Mouse (Mus musculus): ENCODE results near the gene Rreb1.

Rreb1 gene

GRCm38 (mm10) chr13:37784226-37784625, 6.0 kb downstream of the Rreb1 start:
- H3K4me1 ChIP-seq (replicated peaks; ENCODE audit: low read depth, low read length), result peaks cover 13% of the 10 kb centered on the region
- H3K4me3 ChIP-seq (replicated peaks; ENCODE audit: low read length), result no peak overlapping the region
- H3K36me3 ChIP-seq (ENCODE audit: insufficient read depth, low read length), result no peaks in the 10 kb centered on the region
- TF ChIP-seq CTCF (conservative IDR thresholded peaks at IDR 0.05; ENCODE audit: low read length) (no peak), POU5F1 (IDR thresholded peaks at IDR 0.05; ENCODE audit: borderline replicate concordance, low read length) (no peak), NANOG (IDR thresholded peaks at IDR 0.05; ENCODE audit: borderline replicate concordance, low read length) (no peak)
- H3K27me3 ChIP-seq (ENCODE audit: insufficient read depth, low read length), result peaks cover 39% of the 10 kb centered on the region
- no peaks in the 10 kb centered on the region for H3K9me3 ChIP-seq (ENCODE audit: low read length)

GRCm38 (mm10) chr13:37792739-37793336, 14.6 kb downstream of the Rreb1 start:
- TF ChIP-seq NANOG (IDR thresholded peaks at IDR 0.05; ENCODE audit: borderline replicate concordance, low read length) (no peak), POU5F1 (IDR thresholded peaks at IDR 0.05; ENCODE audit: borderline replicate concordance, low read length) (no peak), CTCF (conservative IDR thresholded peaks at IDR 0.05; ENCODE audit: low read length) (no peak)
- Histone ChIP-seq H3K4me3 (replicated peaks; ENCODE audit: low read length) (no peak overlapping the region), H3K36me3 (ENCODE audit: insufficient read depth, low read length) (no peaks in the 10 kb centered on the region), H3K4me1 (replicated peaks; ENCODE audit: low read depth, low read length) (no peaks in the 10 kb centered on the region), H3K9me3 (ENCODE audit: low read length) (no peaks in the 10 kb centered on the region), H3K27me3 (ENCODE audit: insufficient read depth, low read length) (no peaks in the 10 kb centered on the region)

GRCm38 (mm10) chr13:37798811-37799210, 20.6 kb downstream of the Rreb1 start:
- Histone ChIP-seq H3K27me3 (ENCODE audit: insufficient read depth, low read length) (peaks cover 8% of the 10 kb centered on the region), H3K4me1 (replicated peaks; ENCODE audit: low read depth, low read length) (peaks cover 20% of the 10 kb centered on the region), H3K9me3 (ENCODE audit: low read length) (no peaks in the 10 kb centered on the region), H3K36me3 (ENCODE audit: insufficient read depth, low read length) (no peaks in the 10 kb centered on the region), H3K4me3 (replicated peaks; ENCODE audit: low read length) (no peak overlapping the region)
- no peak for TF ChIP-seq POU5F1 (IDR thresholded peaks at IDR 0.05; ENCODE audit: borderline replicate concordance, low read length)
- no peak for TF ChIP-seq CTCF (conservative IDR thresholded peaks at IDR 0.05; ENCODE audit: low read length)
- no peak for TF ChIP-seq NANOG (IDR thresholded peaks at IDR 0.05; ENCODE audit: borderline replicate concordance, low read length)

DNA sequence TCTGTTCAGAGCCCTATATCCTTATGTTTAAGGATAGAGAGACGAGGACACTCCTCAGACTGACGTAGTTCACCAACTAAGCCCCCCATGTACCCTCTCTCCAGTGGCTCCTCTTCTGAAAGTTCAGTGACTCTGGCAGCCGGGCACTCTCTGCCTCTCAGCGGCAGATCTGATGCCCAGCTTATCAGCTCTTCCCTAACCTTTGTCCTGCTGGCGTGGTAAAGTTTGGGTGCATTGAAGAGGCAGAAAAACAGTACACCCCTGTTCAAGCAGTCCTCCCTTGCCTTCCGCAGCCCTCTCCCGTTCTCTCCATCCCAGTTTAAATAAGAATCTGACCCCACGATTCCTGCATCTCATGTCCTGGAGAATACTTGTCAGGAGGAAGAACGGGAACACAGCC, 21.2 kb downstream of the Rreb1 start:
- no peak for TF ChIP-seq CTCF (conservative IDR thresholded peaks at IDR 0.05; ENCODE audit: low read length)
- no peak for TF ChIP-seq NANOG (IDR thresholded peaks at IDR 0.05; ENCODE audit: borderline replicate concordance, low read length)
- TF ChIP-seq POU5F1 (IDR thresholded peaks at IDR 0.05; ENCODE audit: borderline replicate concordance, low read length), result no peak
- H3K4me1 ChIP-seq (replicated peaks; ENCODE audit: low read depth, low read length), result peaks cover 20% of the 10 kb centered on the region
- no peak overlapping the region for H3K4me3 ChIP-seq (replicated peaks; ENCODE audit: low read length)
- no peaks in the 10 kb centered on the region for H3K36me3 ChIP-seq (ENCODE audit: insufficient read depth, low read length)
- peaks cover 8% of the 10 kb centered on the region for H3K27me3 ChIP-seq (ENCODE audit: insufficient read depth, low read length)
- H3K9me3 ChIP-seq (ENCODE audit: low read length), result no peaks in the 10 kb centered on the region

DNA sequence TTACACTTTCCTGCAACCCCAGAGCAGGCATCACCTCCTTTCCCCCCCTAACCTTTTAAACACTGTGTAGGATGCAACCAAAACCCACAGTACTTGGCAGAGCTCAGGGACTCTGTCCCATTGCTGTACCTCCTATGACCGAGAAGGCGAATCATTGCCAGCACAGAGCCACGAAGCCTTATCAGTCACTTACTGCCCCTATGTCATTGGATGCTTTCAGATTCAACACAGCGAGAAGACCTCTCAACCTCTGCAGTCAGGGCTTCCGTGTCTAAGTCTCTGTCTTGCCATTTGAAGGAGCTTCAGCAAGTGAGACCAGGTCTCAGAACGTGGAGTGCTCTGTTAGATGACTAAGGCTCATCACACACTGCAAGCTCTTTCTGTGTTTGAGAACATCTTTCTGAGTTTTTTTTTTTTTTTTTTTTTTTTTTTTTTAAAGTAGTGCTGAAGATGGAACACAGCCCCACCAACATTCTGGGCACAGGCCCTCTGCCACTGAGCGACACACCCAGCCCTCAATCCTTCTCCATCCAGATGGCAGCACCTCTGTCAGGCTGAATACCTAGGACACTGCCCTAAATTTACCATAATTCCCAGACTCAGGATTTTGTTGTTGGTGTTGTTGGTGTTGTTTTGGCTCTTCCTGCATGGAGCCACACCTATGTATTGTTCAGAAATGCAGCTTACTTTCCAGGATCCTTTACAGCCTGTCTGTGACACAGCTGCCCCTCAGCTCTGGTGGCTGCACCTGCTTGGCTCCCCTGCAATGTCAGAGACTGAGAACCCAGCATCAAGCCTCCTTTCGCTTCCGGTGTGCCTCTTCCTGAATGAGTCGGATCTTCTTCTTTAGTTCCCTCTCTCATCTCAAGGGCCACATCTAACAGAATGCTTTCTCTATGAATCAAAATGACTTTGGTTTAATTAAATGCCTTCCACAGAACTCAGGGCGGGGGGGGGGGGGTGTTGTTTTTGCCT, 23.2 kb downstream of the Rreb1 start:
- peaks cover 8% of the 10 kb centered on the region for H3K27me3 ChIP-seq (ENCODE audit: insufficient read depth, low read length)
- TF ChIP-seq POU5F1 (IDR thresholded peaks at IDR 0.05; ENCODE audit: borderline replicate concordance, low read length) (no peak), NANOG (IDR thresholded peaks at IDR 0.05; ENCODE audit: borderline replicate concordance, low read length) (no peak), CTCF (conservative IDR thresholded peaks at IDR 0.05; ENCODE audit: low read length) (no peak)
- no peaks in the 10 kb centered on the region for H3K36me3 ChIP-seq (ENCODE audit: insufficient read depth, low read length)
- H3K9me3 ChIP-seq (ENCODE audit: low read length), result no peaks in the 10 kb centered on the region
- peaks cover 20% of the 10 kb centered on the region for H3K4me1 ChIP-seq (replicated peaks; ENCODE audit: low read depth, low read length)
- H3K4me3 ChIP-seq (replicated peaks; ENCODE audit: low read length), result no peak overlapping the region

DNA sequence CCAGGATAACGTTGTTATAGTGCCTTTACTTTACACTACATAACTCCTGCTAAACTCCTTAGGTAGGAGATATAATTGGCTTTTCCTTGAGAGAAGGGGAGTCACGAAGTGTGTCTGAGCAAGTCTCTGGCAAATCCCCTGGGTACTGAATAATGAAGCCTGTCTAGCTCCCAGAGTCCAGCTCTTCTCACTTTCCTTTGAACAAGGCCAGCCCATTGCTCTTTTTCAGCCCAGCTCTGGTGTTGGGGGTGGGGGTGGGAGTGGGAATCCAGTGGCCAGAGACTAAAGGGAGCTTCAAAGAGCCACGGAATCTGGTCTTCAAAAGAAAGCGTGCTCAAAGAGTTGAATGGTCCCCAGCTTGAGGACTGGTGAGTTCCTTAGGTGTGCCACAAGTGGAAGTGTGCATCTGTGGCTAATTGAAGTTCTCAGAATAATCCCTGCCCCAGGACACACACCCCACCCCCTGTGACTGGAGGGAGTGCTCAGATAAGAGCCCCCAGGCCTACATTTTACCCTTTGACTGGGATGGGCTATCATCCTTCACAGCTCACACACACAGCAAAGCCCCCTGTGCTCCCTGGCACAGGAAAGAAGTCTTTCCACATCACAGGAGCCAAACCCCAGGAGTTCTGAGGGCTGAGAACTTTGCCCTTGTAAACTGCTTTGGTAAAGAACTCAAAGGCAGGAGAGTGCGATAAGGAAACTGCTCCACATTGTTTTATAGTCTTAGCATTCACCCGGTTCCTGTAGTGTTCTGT, 24.2 kb downstream of the Rreb1 start:
- Histone ChIP-seq H3K36me3 (ENCODE audit: insufficient read depth, low read length) (no peaks in the 10 kb centered on the region), H3K4me3 (replicated peaks; ENCODE audit: low read length) (no peak overlapping the region), H3K4me1 (replicated peaks; ENCODE audit: low read depth, low read length) (peaks cover 20% of the 10 kb centered on the region), H3K9me3 (ENCODE audit: low read length) (no peaks in the 10 kb centered on the region), H3K27me3 (ENCODE audit: insufficient read depth, low read length) (peaks cover 8% of the 10 kb centered on the region)
- no peak for TF ChIP-seq NANOG (IDR thresholded peaks at IDR 0.05; ENCODE audit: borderline replicate concordance, low read length)
- TF ChIP-seq POU5F1 (IDR thresholded peaks at IDR 0.05; ENCODE audit: borderline replicate concordance, low read length), result no peak
- TF ChIP-seq CTCF (conservative IDR thresholded peaks at IDR 0.05; ENCODE audit: low read length), result no peak

DNA sequence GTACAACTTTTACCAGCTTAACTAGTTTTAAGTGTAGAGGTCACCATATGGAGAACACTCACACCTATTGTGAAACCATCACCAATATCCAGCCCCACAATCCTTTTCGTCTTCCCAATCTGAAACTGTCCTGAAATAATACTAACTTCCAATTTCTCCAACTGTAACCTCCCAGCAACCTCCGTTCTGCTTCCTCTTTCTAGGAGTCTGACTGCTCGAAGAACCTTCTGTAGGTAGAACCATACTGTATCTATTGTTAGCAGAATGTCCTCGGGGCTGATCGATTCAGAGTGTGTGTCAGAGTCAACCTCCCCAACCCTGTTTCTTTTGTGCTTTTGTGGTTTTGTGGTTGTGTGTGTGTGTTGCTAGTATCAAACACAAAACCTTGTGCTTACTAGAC, 25.0 kb downstream of the Rreb1 start:
- Histone ChIP-seq H3K36me3 (ENCODE audit: insufficient read depth, low read length) (no peaks in the 10 kb centered on the region), H3K27me3 (ENCODE audit: insufficient read depth, low read length) (peaks cover 5% of the 10 kb centered on the region; the same call in 1 of the 2 replicates), H3K9me3 (ENCODE audit: low read length) (no peaks in the 10 kb centered on the region), H3K4me3 (replicated peaks; ENCODE audit: low read length) (no peak overlapping the region), H3K4me1 (replicated peaks; ENCODE audit: low read depth, low read length) (peaks cover 20% of the 10 kb centered on the region)
- TF ChIP-seq NANOG (IDR thresholded peaks at IDR 0.05; ENCODE audit: borderline replicate concordance, low read length), result no peak
- TF ChIP-seq CTCF (conservative IDR thresholded peaks at IDR 0.05; ENCODE audit: low read length), result no peak
- TF ChIP-seq POU5F1 (IDR thresholded peaks at IDR 0.05; ENCODE audit: borderline replicate concordance, low read length), result no peak

- TF ChIP-seq NANOG (IDR thresholded peaks at IDR 0.05; ENCODE audit: borderline replicate concordance, low read length), result no peak
- no peak for TF ChIP-seq CTCF (conservative IDR thresholded peaks at IDR 0.05; ENCODE audit: low read length)
- TF ChIP-seq POU5F1 (IDR thresholded peaks at IDR 0.05; ENCODE audit: borderline replicate concordance, low read length), result no peak
- Histone ChIP-seq H3K4me3 (replicated peaks; ENCODE audit: low read length) (no peak overlapping the region), H3K4me1 (replicated peaks; ENCODE audit: low read depth, low read length) (peaks cover 20% of the 10 kb centered on the region), H3K36me3 (ENCODE audit: insufficient read depth, low read length) (no peaks in the 10 kb centered on the region), H3K27me3 (ENCODE audit: insufficient read depth, low read length) (peaks cover 1% of the 10 kb centered on the region; the same call in 1 of the 2 replicates), H3K9me3 (ENCODE audit: low read length) (no peaks in the 10 kb centered on the region)
Measured at GRCm38 (mm10) chr13:37804023-37804422, 25.8 kb downstream of the Rreb1 start.

Data from E14TG2a.4 (cell line).